Mouse (Mus musculus) C2C12 (cell line): ENCODE measurements at regions not wholly inside any gene's neighbourhood (a gene's known extent, or its start where the extent isn't known, plus 50 kb on each side); places are given as distances from the start of the nearest gene placed in this dataset.

Experiments
- CTCF ChIP-seq: IDR thresholded peaks from one replicate; pipeline ENCODE4 v1.5.1; 2011; ENCODE audit not compliant: control insufficient read depth, insufficient read depth, insufficient read length
- MYOG ChIP-seq: IDR thresholded peaks from one replicate; pipeline ENCODE4 v1.6.1; 2011; ENCODE audit not compliant: control insufficient read depth, insufficient read length; ENCODE audit errors: extremely low read depth

DNA sequence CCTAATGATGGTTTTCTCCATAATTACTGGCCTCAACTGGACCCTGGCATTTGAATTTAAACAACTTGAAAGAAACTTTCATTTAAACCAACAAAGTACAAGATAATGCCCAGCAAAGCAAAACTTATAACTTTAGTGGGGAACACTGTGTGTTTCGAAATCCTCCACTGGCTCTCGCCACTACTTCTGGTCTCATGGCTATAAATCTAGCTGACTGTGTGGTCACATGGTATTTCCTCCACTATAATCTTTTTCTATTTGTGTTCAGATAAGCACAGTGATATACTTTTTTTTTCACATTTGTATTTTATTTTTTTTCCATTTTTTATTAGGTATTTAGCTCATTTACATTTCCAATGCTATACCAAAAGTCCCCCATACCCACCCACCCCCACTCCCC, 62.6 kb upstream of the Gm21897 start:
- TF ChIP-seq MYOG (no peak), CTCF (no peak)
